Mouse (Mus musculus): ENCODE measurements around the gene Fam57b. TPM values are rescaled to one million over a fixed set of nuclear protein-coding genes. Genes with fewer than 3 reads are reported as not detected.

Gene Fam57b
- total and polyA plus RNA-seq, 2 experiments from 2014 or later: 56.3 to 60.2 TPM

DNA sequence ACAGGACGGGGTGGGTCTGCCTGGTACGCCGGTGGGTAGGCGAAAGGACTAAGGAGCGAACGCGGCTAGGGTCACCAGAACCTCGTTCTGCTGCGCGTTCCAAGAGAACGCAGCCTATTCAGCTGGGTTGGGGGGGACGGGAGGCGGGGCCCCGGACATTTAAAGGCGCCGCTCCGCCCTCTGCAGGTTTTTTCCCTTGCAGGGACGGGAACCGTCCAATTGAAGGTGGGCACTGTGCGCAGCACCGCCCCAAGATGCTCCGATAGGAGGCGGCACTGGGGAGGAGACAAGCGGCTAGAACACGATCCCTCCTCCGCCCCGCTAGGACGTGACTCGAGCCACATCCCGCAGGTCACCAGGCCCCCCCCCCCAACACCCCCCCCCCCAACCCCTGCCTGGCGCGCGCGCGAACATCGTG lies 1.6 kb downstream of the Fam57b start:
- peaks cover 20% of the 10 kb centered on the region; the same call in 1 of the 2 replicates for H3K36me3 ChIP-seq (ENCODE audit: insufficient read depth, low read length)
- ATAC-seq (ENCODE audit: low FRiP score): peak; percentile 94
- peaks cover 12% of the 10 kb centered on the region for H3K4me1 ChIP-seq (ENCODE audit: insufficient read depth, low read length)
- peak overlapping the region; percentile 82 for H3K4me3 ChIP-seq (ENCODE audit: low read depth, low read length)
- WGBS: 0% methylated on average over 29 of the region's 36 CpGs
- DNase-seq (ENCODE audit: low spot score): peak; percentile 98
- peak overlapping the region; percentile 92 for H3K27ac ChIP-seq (ENCODE audit: low read depth, low read length)
- H3K27me3 ChIP-seq (ENCODE audit: insufficient read depth, low read length): no peaks in the 10 kb centered on the region
- no peaks in the 10 kb centered on the region for H3K9me3 ChIP-seq (ENCODE audit: low read length)
- TF ChIP-seq CTCF (IDR thresholded peaks at IDR 0.05): peak; percentile 66; the same call in 1 of the 2 replicates
- peak overlapping the region; percentile 81 for H3K9ac ChIP-seq (replicated peaks; ENCODE audit: low read length, poor library complexity, severe bottlenecking)
- peak overlapping the region; percentile 87 for H3K4me2 ChIP-seq (ENCODE audit: low read depth, low read length, poor library complexity, severe bottlenecking)

DNA sequence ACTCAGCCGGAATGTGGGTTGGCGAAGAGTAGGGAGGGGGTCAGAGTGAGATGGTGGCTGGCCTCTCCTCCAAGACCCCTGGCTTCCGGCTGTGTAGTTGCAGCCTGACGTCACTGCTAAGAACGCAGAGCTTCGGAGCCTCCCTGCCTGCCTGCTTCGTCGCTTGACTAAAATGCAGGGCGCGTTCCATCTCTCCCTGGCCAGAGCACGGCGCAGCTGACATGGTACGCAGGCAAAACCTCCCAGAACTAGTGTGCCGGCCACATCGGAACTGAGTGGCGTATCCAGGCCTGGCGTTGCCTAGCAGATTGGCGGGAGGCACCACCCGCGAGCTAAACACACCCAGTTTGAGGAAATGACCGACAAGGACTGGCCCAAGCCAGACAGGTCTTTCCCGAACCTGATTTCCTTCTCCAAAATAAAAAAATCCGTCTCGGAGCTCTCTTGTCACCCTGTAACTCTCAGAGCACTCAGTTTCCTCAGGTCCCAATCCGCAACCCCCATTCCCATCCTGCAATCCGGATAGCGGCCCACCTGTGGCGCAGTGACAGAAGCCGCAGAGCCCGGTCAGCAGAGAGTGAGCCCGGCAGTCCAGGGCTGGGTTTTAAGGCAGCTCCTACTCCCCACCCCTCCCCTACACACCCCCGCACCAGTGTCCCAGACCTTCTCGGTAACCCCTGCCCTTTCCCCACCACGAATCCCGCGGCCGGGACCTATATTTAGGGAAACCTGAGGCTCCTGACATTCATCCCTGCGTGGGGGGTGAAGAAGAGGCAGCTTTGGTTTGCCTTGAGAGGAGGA lies 2.2 kb downstream of the Fam57b start:
- Histone ChIP-seq H3K9ac (replicated peaks; ENCODE audit: low read length, poor library complexity, severe bottlenecking) (peak overlapping the region; percentile 74), H3K4me2 (ENCODE audit: low read depth, low read length, poor library complexity, severe bottlenecking) (peak overlapping the region; percentile 87), H3K36me3 (ENCODE audit: insufficient read depth, low read length) (peaks cover 15% of the 10 kb centered on the region; the same call in 1 of the 2 replicates), H3K4me1 (ENCODE audit: insufficient read depth, low read length) (peaks cover 12% of the 10 kb centered on the region), H3K9me3 (ENCODE audit: low read length) (no peaks in the 10 kb centered on the region), H3K27ac (ENCODE audit: low read depth, low read length) (peak overlapping the region; percentile 92), H3K4me3 (ENCODE audit: low read depth, low read length) (peak overlapping the region; percentile 82), H3K27me3 (ENCODE audit: insufficient read depth, low read length) (no peaks in the 10 kb centered on the region)
- ATAC-seq (ENCODE audit: low FRiP score) (peak; percentile 92), DNase-seq (ENCODE audit: low spot score) (peak; percentile 96)
- peak; percentile 61 for TF ChIP-seq CTCF (IDR thresholded peaks at IDR 0.05)
- under 1% methylated on average over 37 of the region's 38 CpGs for WGBS

DNA sequence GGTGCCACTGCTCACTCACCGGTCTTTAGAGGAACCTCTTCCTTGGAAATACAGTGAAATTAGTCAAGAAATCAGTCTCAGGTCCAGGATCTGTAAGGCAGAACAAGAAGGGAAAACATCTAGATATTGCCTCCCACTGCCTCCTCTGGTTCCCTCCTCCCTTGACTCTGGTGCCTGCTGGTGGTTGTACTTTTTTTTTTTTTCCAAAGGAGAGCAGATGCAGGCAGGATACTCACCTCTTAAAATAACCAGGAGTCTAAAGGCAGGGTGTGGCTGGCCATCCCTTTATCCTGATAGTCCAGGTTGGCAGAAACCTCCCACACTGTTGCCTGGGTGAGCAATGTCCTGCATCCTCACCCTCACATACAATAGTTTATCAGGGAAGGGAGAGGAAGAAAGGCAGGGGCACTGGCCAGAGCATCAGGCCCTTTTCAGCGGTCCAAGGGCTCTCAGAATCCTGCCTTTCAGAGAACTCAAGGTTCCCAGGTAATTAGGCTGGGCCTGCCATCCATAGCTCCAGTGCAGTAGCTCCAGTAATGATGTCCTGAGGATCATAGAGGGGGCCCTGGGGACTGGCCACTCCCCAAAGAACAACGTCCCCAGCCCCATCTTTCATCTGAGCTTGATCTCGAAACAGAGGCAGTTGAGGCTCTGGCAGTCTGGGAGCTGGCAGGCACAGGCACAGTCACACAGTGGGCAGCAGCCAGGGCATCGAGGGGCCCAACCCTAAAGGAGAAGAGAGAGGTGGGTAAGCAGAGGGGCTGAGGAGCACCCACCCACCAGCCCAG lies 3.0 kb downstream of the Fam57b start:
- no peak for DNase-seq (ENCODE audit: low spot score)
- 52% methylated on average over 5 of the region's 5 CpGs for whole genome bisulfite sequencing

DNA sequence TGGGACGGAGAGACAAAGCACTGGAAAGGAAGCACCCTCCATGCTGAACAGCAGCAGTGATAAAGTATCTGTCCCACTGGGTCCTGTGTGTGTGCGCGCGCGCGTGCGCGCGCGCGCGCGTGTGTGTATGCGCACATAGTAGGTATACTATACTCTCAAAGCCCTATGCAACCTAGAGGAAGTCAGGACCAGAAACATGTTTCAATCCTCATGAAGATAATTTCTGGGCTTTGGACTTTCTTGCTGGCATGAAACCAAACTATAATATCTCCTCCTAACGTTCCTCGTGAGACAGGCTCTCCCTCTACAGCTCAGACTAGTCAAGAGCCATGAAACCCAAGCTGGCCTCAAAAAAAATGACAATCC lies 3.6 kb downstream of the Fam57b start:
- Histone ChIP-seq H3K4me2 (ENCODE audit: low read depth, low read length, poor library complexity, severe bottlenecking) (no peak overlapping the region), H3K9me3 (ENCODE audit: low read length) (no peaks in the 10 kb centered on the region), H3K27me3 (ENCODE audit: insufficient read depth, low read length) (no peaks in the 10 kb centered on the region), H3K36me3 (ENCODE audit: insufficient read depth, low read length) (peaks cover 6% of the 10 kb centered on the region; the same call in 1 of the 2 replicates), H3K9ac (replicated peaks; ENCODE audit: low read length, poor library complexity, severe bottlenecking) (0 out of 2 replicates have a peak overlapping the region, but pooled peaks have one; percentile 74), H3K27ac (ENCODE audit: low read depth, low read length) (no peak overlapping the region), H3K4me1 (ENCODE audit: insufficient read depth, low read length) (peaks cover 12% of the 10 kb centered on the region), H3K4me3 (ENCODE audit: low read depth, low read length) (no peak overlapping the region)
- ATAC-seq (ENCODE audit: low FRiP score) (no peak), DNase-seq (ENCODE audit: low spot score) (no peak)
- WGBS: 97% methylated on average over 16 of the region's 16 CpGs
- TF ChIP-seq CTCF (IDR thresholded peaks at IDR 0.05): no peak

More for the DNA sequence above, 3.0 kb downstream of the Fam57b start:
- Histone ChIP-seq H3K4me3 (ENCODE audit: low read depth, low read length) (peak overlapping the region; percentile 82), H3K4me1 (ENCODE audit: insufficient read depth, low read length) (peaks cover 12% of the 10 kb centered on the region), H3K27me3 (ENCODE audit: insufficient read depth, low read length) (no peaks in the 10 kb centered on the region), H3K27ac (ENCODE audit: low read depth, low read length) (peak overlapping the region; percentile 92), H3K9ac (replicated peaks; ENCODE audit: low read length, poor library complexity, severe bottlenecking) (peak overlapping the region; percentile 74), H3K9me3 (ENCODE audit: low read length) (no peaks in the 10 kb centered on the region), H3K36me3 (ENCODE audit: insufficient read depth, low read length) (peaks cover 9% of the 10 kb centered on the region; the same call in 1 of the 2 replicates), H3K4me2 (ENCODE audit: low read depth, low read length, poor library complexity, severe bottlenecking) (peak overlapping the region; percentile 87)
- TF ChIP-seq CTCF (IDR thresholded peaks at IDR 0.05): no peak
- no peak for ATAC-seq (ENCODE audit: low FRiP score)

GRCm38 (mm10) chr7:126802134-126802889 lies 4.8 kb downstream of the Fam57b start:
- no peak for TF ChIP-seq CTCF (IDR thresholded peaks at IDR 0.05)
- ATAC-seq (ENCODE audit: low FRiP score): no peak
- no peak for DNase-seq (ENCODE audit: low spot score)
- H3K4me3 ChIP-seq (ENCODE audit: low read depth, low read length): no peak overlapping the region
- no peak overlapping the region for H3K4me2 ChIP-seq (ENCODE audit: low read depth, low read length, poor library complexity, severe bottlenecking)
- peaks cover 4% of the 10 kb centered on the region; the same call in 1 of the 2 replicates for H3K36me3 ChIP-seq (ENCODE audit: insufficient read depth, low read length)
- no peak overlapping the region for H3K9ac ChIP-seq (replicated peaks; ENCODE audit: low read length, poor library complexity, severe bottlenecking)
- H3K27me3 ChIP-seq (ENCODE audit: insufficient read depth, low read length): no peaks in the 10 kb centered on the region
- WGBS: 89% methylated on average over 11 of the region's 11 CpGs
- H3K4me1 ChIP-seq (ENCODE audit: insufficient read depth, low read length): peaks cover 12% of the 10 kb centered on the region
- H3K9me3 ChIP-seq (ENCODE audit: low read length): no peaks in the 10 kb centered on the region
- H3K27ac ChIP-seq (ENCODE audit: low read depth, low read length): no peak overlapping the region
